In the genomic region with DNA sequence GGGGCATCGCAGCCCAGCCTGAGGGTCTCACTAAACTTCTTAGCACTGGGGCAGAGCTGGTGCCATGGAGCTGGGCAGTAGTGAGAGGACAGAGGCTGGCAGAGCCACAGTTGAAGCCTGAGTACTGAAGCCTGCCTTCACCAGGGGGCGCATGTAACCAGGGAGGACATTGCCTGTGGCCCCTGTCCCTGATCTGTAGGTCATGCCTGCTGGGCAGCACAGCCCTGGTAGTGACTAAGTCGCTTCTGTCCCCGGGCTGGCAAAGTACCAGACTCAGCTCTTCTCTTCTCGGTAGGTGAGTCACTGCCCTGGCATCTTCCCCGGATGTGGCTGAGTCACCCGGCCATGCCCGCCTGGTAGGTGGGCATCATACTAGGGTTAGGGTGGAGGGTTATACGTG, we compare ENCODE assay signal across 8 mouse cellular contexts. TPM values are rescaled to one million over a fixed set of nuclear protein-coding genes. Genes with fewer than 3 reads are reported as not detected.
DNase-seq lines count a peak whose midpoint lies in the region; ATAC-seq and TF ChIP-seq lines count a peak whose summit lies in the region.

No protein-coding gene starts in this region.

- 0 out of 2 replicates have a peak overlapping the region, but pooled peaks have one; percentile 24 for H3K27ac ChIP-seq in hindbrain, embryonic 11.5 days (ENCODE audit: low read depth, low read length)
- no peak overlapping the region for H3K27ac ChIP-seq in hindbrain, embryonic 16.5 days (ENCODE audit: low read depth, low read length)
- H3K27ac ChIP-seq in heart, embryonic 16.5 days (ENCODE audit: low read length): peak overlapping the region; percentile 98

- no peak overlapping the region for H3K4me3 ChIP-seq in hindbrain, embryonic 11.5 days (ENCODE audit: low read depth, low read length)
- H3K4me3 ChIP-seq in hindbrain, embryonic 16.5 days (ENCODE audit: low read length): no peak overlapping the region
- no peak overlapping the region for H3K4me3 ChIP-seq in heart, embryonic 16.5 days (ENCODE audit: low read length)
- H3K4me3 ChIP-seq in myocyte: no peak overlapping the region

- 48% methylated on average over 9 of the region's 9 CpGs for WGBS in hindbrain, embryonic 11.5 days
- WGBS in hindbrain, embryonic 16.5 days: 41% methylated on average over 9 of the region's 9 CpGs
- 30% methylated on average over 9 of the region's 9 CpGs for WGBS in heart, embryonic 16.5 days

- no peaks in the 10 kb centered on the region for H3K36me3 ChIP-seq in hindbrain, embryonic 11.5 days (ENCODE audit: control insufficient read depth, insufficient read depth, low read length)
- no peaks in the 10 kb centered on the region for H3K36me3 ChIP-seq in hindbrain, embryonic 16.5 days (ENCODE audit: control insufficient read depth, insufficient read depth, low read length)
- H3K36me3 ChIP-seq in heart, embryonic 16.5 days (ENCODE audit: control insufficient read depth, insufficient read depth): 0 out of 2 replicates have a peak, but pooled peaks cover 5% of the 10 kb centered on the region
- no peaks in the 10 kb centered on the region for H3K36me3 ChIP-seq in myocyte (ENCODE audit: control insufficient read depth, insufficient read depth)

- intact Hi-C loops in left cerebral cortex, postnatal 4 days (cut with DNase I): no loop called here

- peak; percentile 25 for TF ChIP-seq POLR2A in myocyte (IDR thresholded peaks at IDR 0.05; ENCODE audit: insufficient read length, low read depth)

- H3K9ac ChIP-seq in hindbrain, embryonic 11.5 days (ENCODE audit: low read depth, low read length): no peak overlapping the region
- no peak overlapping the region for H3K9ac ChIP-seq in hindbrain, embryonic 16.5 days (ENCODE audit: low read depth, low read length)
- H3K9ac ChIP-seq in heart, embryonic 16.5 days (ENCODE audit: low read length): peak overlapping the region; percentile 27

- H3K79me2 ChIP-seq in myocyte (ENCODE audit: control insufficient read depth, insufficient read depth): no peaks in the 10 kb centered on the region

- no peaks in the 10 kb centered on the region for H3K9me3 ChIP-seq in hindbrain, embryonic 11.5 days (ENCODE audit: control insufficient read depth, low read length)
- H3K9me3 ChIP-seq in hindbrain, embryonic 16.5 days (ENCODE audit: control insufficient read depth, low read length): no peaks in the 10 kb centered on the region
- no peaks in the 10 kb centered on the region for H3K9me3 ChIP-seq in heart, embryonic 16.5 days (replicated peaks; ENCODE audit: control insufficient read depth, low read length)

- H3ac ChIP-seq in myocyte (ENCODE audit: control insufficient read depth, insufficient read length): no peak overlapping the region

- DNase-seq in hindbrain, embryonic 11.5 days (ENCODE audit: low spot score): no peak
- peak; percentile 89 for DNase-seq in MN1 (ENCODE audit: low spot score)
- DNase-seq in cerebellum, postnatal 36 days: peak; percentile 89 to 92
- peak; percentile 71 for DNase-seq in left cerebral cortex, postnatal 4 days
- peak; percentile 72 for DNase-seq in thymus, postnatal 25 days

- no peak for ATAC-seq in hindbrain, embryonic 11.5 days (ENCODE audit: low FRiP score)
- no peak for ATAC-seq in hindbrain, embryonic 16.5 days
- no peak for ATAC-seq in heart, embryonic 16.5 days (replicated peaks; ENCODE audit: extremely low read depth, insufficient read depth, low FRiP score)

- H3K27me3 ChIP-seq in hindbrain, embryonic 11.5 days (ENCODE audit: control insufficient read depth, insufficient read depth, low read length): no peaks in the 10 kb centered on the region; the same call in 1 of the 2 replicates
- no peaks in the 10 kb centered on the region for H3K27me3 ChIP-seq in hindbrain, embryonic 16.5 days (replicated peaks; ENCODE audit: control insufficient read depth, insufficient read depth, low read length)
- no peaks in the 10 kb centered on the region for H3K27me3 ChIP-seq in heart, embryonic 16.5 days (ENCODE audit: control insufficient read depth, insufficient read depth, low read length)
- H3K27me3 ChIP-seq in myocyte (ENCODE audit: control insufficient read depth, insufficient read depth, insufficient read length): no peaks in the 10 kb centered on the region

- peaks cover 45% of the 10 kb centered on the region for H3K4me1 ChIP-seq in hindbrain, embryonic 11.5 days (replicated peaks; ENCODE audit: control insufficient read depth, insufficient read depth, low read length)
- H3K4me1 ChIP-seq in hindbrain, embryonic 16.5 days (ENCODE audit: control insufficient read depth, insufficient read depth, low read depth, low read length): peaks cover 65% of the 10 kb centered on the region
- H3K4me1 ChIP-seq in heart, embryonic 16.5 days (ENCODE audit: control insufficient read depth, insufficient read depth, low read length): peaks cover 71% of the 10 kb centered on the region

- no peak overlapping the region for H3K4me2 ChIP-seq in hindbrain, embryonic 11.5 days (replicated peaks; ENCODE audit: low read depth, low read length)
- no peak overlapping the region for H3K4me2 ChIP-seq in hindbrain, embryonic 16.5 days (ENCODE audit: low read length)
- peak overlapping the region; percentile 41 for H3K4me2 ChIP-seq in heart, embryonic 16.5 days (ENCODE audit: low read depth, low read length)
- peak overlapping the region; percentile 92 for H3K4me2 ChIP-seq in myocyte (ENCODE audit: low read depth)

TF ChIP-seq in myocyte, 11 proteins besides CTCF, POLR2A, EP300 and RAD21:
- TF ChIP-seq SRF (IDR thresholded peaks at IDR 0.05; ENCODE audit: control insufficient read depth, insufficient read length, low read depth) (no peak), TCF12 (IDR thresholded peaks at IDR 0.05; ENCODE audit: insufficient read depth, poor library complexity, severe bottlenecking) (no peak), REST (IDR thresholded peaks at IDR 0.05; ENCODE audit: insufficient read depth, insufficient read length) (no peak), MYOG (IDR thresholded peaks at IDR 0.05; ENCODE audit: control insufficient read depth in 1 of 3, insufficient read depth in 1 of 3, insufficient read length in 2 of 3, low read depth in 2 of 3) (peak in 1 of 3 experiments; percentile 37), MYOD1 (IDR thresholded peaks at IDR 0.05; ENCODE audit: control insufficient read depth in 1 of 3, insufficient read length in 2 of 3, low read depth in 2 of 3) (peak in 1 of 3 experiments; percentile 46), POLR2AphosphoS2 (IDR thresholded peaks at IDR 0.05; ENCODE audit: insufficient read length, low read depth) (no peak), MAX (IDR thresholded peaks at IDR 0.05; ENCODE audit: low read depth) (no peak)

RNA-seq across cellular contexts. Expression of a gene that starts 5.5 kb away (rescaled TPM):
- polyA plus RNA-seq in hindbrain, embryonic 11.5 days (2014; fragmentation: Nextera tagmentation; extraction: Ambion mirVana): 48.3 and 51.2 TPM in 2 replicates
- 12.1 and 16.7 TPM in 2 replicates for polyA plus RNA-seq in hindbrain, embryonic 16.5 days (2015; fragmentation: Nextera tagmentation; extraction: Ambion mirVana)
- 28.2 and 28.6 TPM in 2 replicates for polyA plus RNA-seq in heart, embryonic 16.5 days (2015; fragmentation: Nextera tagmentation; extraction: Ambion mirVana)
- 10 to 100 TPM; 20.3 to 21.5 TPM for total RNA-seq in left cerebral cortex, postnatal 4 days (2021)
- 27.3 TPM for polyA plus RNA-seq in myocyte (2012; fragmentation: generic; extraction: Trizol)

RNA-seq across cellular contexts. Expression of a gene that starts 25.6 kb away (rescaled TPM):
- 33.1 and 39.0 TPM in 2 replicates for polyA plus RNA-seq in hindbrain, embryonic 11.5 days (2014; fragmentation: Nextera tagmentation; extraction: Ambion mirVana)
- polyA plus RNA-seq in hindbrain, embryonic 16.5 days (2015; fragmentation: Nextera tagmentation; extraction: Ambion mirVana): 4.6 and 6.3 TPM in 2 replicates
- 18.6 and 23.0 TPM in 2 replicates for polyA plus RNA-seq in heart, embryonic 16.5 days (2015; fragmentation: Nextera tagmentation; extraction: Ambion mirVana)
- 1 to 10 TPM; 1.4 to 1.8 TPM for total RNA-seq in left cerebral cortex, postnatal 4 days (2021)
- 2.6 TPM for polyA plus RNA-seq in myocyte (2012; fragmentation: generic; extraction: Trizol)

RNA-seq across cellular contexts. Expression of a gene that starts 49.7 kb away (rescaled TPM):
- 0.28 and 0.74 TPM in 2 replicates for polyA plus RNA-seq in hindbrain, embryonic 11.5 days (2014; fragmentation: Nextera tagmentation; extraction: Ambion mirVana)
- polyA plus RNA-seq in hindbrain, embryonic 16.5 days (2015; fragmentation: Nextera tagmentation; extraction: Ambion mirVana): 2.0 and 3.0 TPM in 2 replicates
- 4.1 and 4.5 TPM in 2 replicates for polyA plus RNA-seq in heart, embryonic 16.5 days (2015; fragmentation: Nextera tagmentation; extraction: Ambion mirVana)
- 1 to 10 TPM; 2.2 to 3.4 TPM for total RNA-seq in left cerebral cortex, postnatal 4 days (2021)
- 0.05 TPM for polyA plus RNA-seq in myocyte (2012; fragmentation: generic; extraction: Trizol)

Comparison
In these comparisons a context has a peak if more than half of its experiments do, and no peak if none do; other contexts are left out.
1. H3K4me2 ChIP-seq: peak in heart, embryonic 16.5 days (single experiment) and myocyte (single experiment); none in hindbrain, embryonic 11.5 days (single experiment) and hindbrain, embryonic 16.5 days (single experiment).